In genomic region chr13:59228059-59228830, GRCm38 (mm10) we compare ENCODE assay signal across 8 mouse cellular contexts.
DNase-seq lines count a peak whose midpoint lies in the region; ATAC-seq and TF ChIP-seq lines count a peak whose summit lies in the region.

No protein-coding gene starts in this region.

- TF ChIP-seq CTCF in liver, embryonic 14.5 days (IDR thresholded peaks at IDR 0.05; ENCODE audit: low read depth), result no peak
- peak; percentile 7; the same call in 1 of the 2 replicates for TF ChIP-seq CTCF in small intestine, adult 2 months (IDR thresholded peaks at IDR 0.05; ENCODE audit: extremely low read depth, insufficient read length, insufficient replicate concordance, low read depth, low read length)

- TF ChIP-seq POLR2A in small intestine, adult 2 months (IDR thresholded peaks at IDR 0.05; ENCODE audit: low read depth, low read length), result no peak

- peak; percentile 20 to 34 for DNase-seq in urinary bladder, adult 18-20 months (ENCODE audit: low spot score in 2 of 2)
- DNase-seq in urinary bladder, adult 2 months (ENCODE audit: low spot score), result no peak
- no peak for DNase-seq in liver, embryonic 14.5 days (ENCODE audit: low read depth in 3 of 3, low spot score in 3 of 3)
- no peak for DNase-seq in frontal cortex, adult 2 months (ENCODE audit: extremely low spot score in 1 of 2, low spot score in 1 of 2)
- DNase-seq in layer of hippocampus, postnatal 14 days (ENCODE audit: low spot score in 2 of 2), result no peak
- DNase-seq in hindbrain, embryonic 10.5 days (ENCODE audit: low spot score), result no peak

- no peaks in the 10 kb centered on the region for H3K9me3 ChIP-seq in heart, embryonic 15.5 days (replicated peaks)
- no peaks in the 10 kb centered on the region for H3K9me3 ChIP-seq in liver, embryonic 14.5 days (ENCODE audit: control insufficient read depth, low read length)
- H3K9me3 ChIP-seq in hindbrain, embryonic 10.5 days, result no peaks in the 10 kb centered on the region

- peaks cover 12% of the 10 kb centered on the region for H3K4me1 ChIP-seq in heart, embryonic 15.5 days (replicated peaks)
- H3K4me1 ChIP-seq in liver, embryonic 14.5 days (replicated peaks; ENCODE audit: control insufficient read depth in 2 of 2, insufficient read depth in 2 of 2, low read length in 1 of 2), result peaks cover 0 to 5% of the 10 kb centered on the region in 2 experiments; a peak in 1 of 4 replicates
- peaks cover 16% of the 10 kb centered on the region; the same call in 1 of the 2 replicates for H3K4me1 ChIP-seq in small intestine, adult 2 months (ENCODE audit: control insufficient read depth, insufficient read depth, insufficient read length, low read length)
- 0 out of 2 replicates have a peak, but pooled peaks cover 4% of the 10 kb centered on the region for H3K4me1 ChIP-seq in hindbrain, embryonic 10.5 days (replicated peaks)

- no peaks in the 10 kb centered on the region for H3K27me3 ChIP-seq in heart, embryonic 15.5 days
- H3K27me3 ChIP-seq in liver, embryonic 14.5 days (ENCODE audit: control insufficient read depth, insufficient read depth, low read length), result no peaks in the 10 kb centered on the region
- H3K27me3 ChIP-seq in small intestine, adult 2 months (ENCODE audit: control insufficient read depth, insufficient read depth, low read length), result no peaks in the 10 kb centered on the region
- H3K27me3 ChIP-seq in hindbrain, embryonic 10.5 days (ENCODE audit: insufficient read depth, poor library complexity, severe bottlenecking), result no peaks in the 10 kb centered on the region

- 16% methylated on average over 12 of the region's 12 CpGs for WGBS in heart, embryonic 15.5 days
- WGBS in liver, embryonic 14.5 days (ENCODE audit: insufficient replicate concordance), result 25% methylated on average over 12 of the region's 12 CpGs
- WGBS in small intestine, adult 2 months, result 13% methylated on average over 12 of the region's 12 CpGs
- 84% methylated on average over 12 of the region's 12 CpGs for WGBS in hindbrain, embryonic 10.5 days

- no peak overlapping the region for H3K4me3 ChIP-seq in heart, embryonic 15.5 days
- H3K4me3 ChIP-seq in liver, embryonic 14.5 days (ENCODE audit: insufficient read depth in 1 of 2, low read depth in 2 of 2, low read length in 2 of 2), result no peak overlapping the region
- 0 out of 2 replicates have a peak overlapping the region, but pooled peaks have one; percentile 20 for H3K4me3 ChIP-seq in small intestine, adult 2 months (ENCODE audit: low read depth, low read length)
- no peak overlapping the region for H3K4me3 ChIP-seq in hindbrain, embryonic 10.5 days

- H3K27ac ChIP-seq in heart, embryonic 15.5 days, result 0 out of 2 replicates have a peak overlapping the region, but pooled peaks have one; percentile 24
- no peak overlapping the region for H3K27ac ChIP-seq in liver, embryonic 14.5 days
- peak overlapping the region; percentile 71 for H3K27ac ChIP-seq in small intestine, adult 2 months (ENCODE audit: insufficient read depth, low read depth, low read length)
- no peak overlapping the region for H3K27ac ChIP-seq in hindbrain, embryonic 10.5 days

- H3K4me2 ChIP-seq in heart, embryonic 15.5 days, result peak overlapping the region; percentile 37; the same call in 1 of the 2 replicates
- H3K4me2 ChIP-seq in liver, embryonic 14.5 days (ENCODE audit: low read depth), result no peak overlapping the region

- TF ChIP-seq EP300 in liver, embryonic 14.5 days (IDR thresholded peaks at IDR 0.05; ENCODE audit: low read depth), result no peak

- H3K36me3 ChIP-seq in heart, embryonic 15.5 days, result no peaks in the 10 kb centered on the region
- H3K36me3 ChIP-seq in liver, embryonic 14.5 days (replicated peaks; ENCODE audit: control insufficient read depth, insufficient read depth, low read depth), result no peaks in the 10 kb centered on the region
- no peaks in the 10 kb centered on the region for H3K36me3 ChIP-seq in small intestine, adult 2 months (ENCODE audit: control insufficient read depth, insufficient read depth, low read length)
- no peaks in the 10 kb centered on the region for H3K36me3 ChIP-seq in hindbrain, embryonic 10.5 days

- no peak overlapping the region for H3K9ac ChIP-seq in heart, embryonic 15.5 days
- no peak overlapping the region for H3K9ac ChIP-seq in liver, embryonic 14.5 days (replicated peaks)

- ATAC-seq in heart, embryonic 15.5 days (replicated peaks; ENCODE audit: insufficient number of reproducible peaks, insufficient read depth, low FRiP score, low read depth), result peak; percentile 60; the same call in 1 of the 2 replicates
- peak; percentile 52; the same call in 1 of the 2 replicates for ATAC-seq in liver, embryonic 14.5 days (ENCODE audit: insufficient read depth)

Comparison
In these comparisons a context has a peak if more than half of its experiments do, and no peak if none do; other contexts are left out.
1. DNase-seq: peak in urinary bladder, adult 18-20 months (2 of 2); none in urinary bladder, adult 2 months (single experiment), liver, embryonic 14.5 days (0 of 3), frontal cortex, adult 2 months (0 of 2), layer of hippocampus, postnatal 14 days (0 of 2) and hindbrain, embryonic 10.5 days (single experiment).
2. H3K27ac ChIP-seq: peak in heart, embryonic 15.5 days (single experiment) and small intestine, adult 2 months (single experiment); none in liver, embryonic 14.5 days (single experiment) and hindbrain, embryonic 10.5 days (single experiment).